Mouse (Mus musculus): ENCODE results near the gene Tmem269.
A peak's percentile ranks its signal among the peaks of the same experiment; 100 is the strongest.

The Tmem269 gene

GRCm38 (mm10) chr4:119218169-119218568, at the start of gene Tmem269:
Tmem269 (minus strand) TSS chr4:119218217.
- no peak for DNase-seq (ENCODE audit: low spot score in 2 of 2)

GRCm38 (mm10) chr4:119266606-119267005, 48.6 kb upstream of the Tmem269 start:
- no peak for DNase-seq (ENCODE audit: low spot score in 2 of 2)

- DNase-seq (ENCODE audit: low spot score in 2 of 2): no peak
Observed at GRCm38 (mm10) chr4:119263459-119263858, 45.4 kb upstream of the Tmem269 start.

DNA sequence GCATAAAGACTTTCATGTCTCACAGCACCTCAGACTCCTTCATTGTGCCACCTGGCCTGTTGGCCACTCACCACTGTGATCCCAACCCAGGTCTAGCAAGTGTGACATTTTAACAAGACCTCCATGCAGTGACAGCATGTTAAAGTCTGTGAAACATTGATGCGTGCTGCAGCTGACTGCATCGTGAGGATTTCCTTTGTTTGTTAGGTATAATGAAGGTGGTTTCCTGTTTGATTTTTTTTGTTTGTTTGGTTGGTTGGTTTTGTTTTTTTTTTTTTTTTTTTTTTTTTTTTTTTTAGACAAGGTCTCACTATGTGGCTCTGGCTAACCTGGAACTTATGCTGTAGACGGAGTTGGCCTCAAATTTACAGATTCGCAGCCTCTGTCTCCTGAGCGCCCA, 44.5 kb upstream of the Tmem269 start:
- no peak for DNase-seq (ENCODE audit: low spot score in 2 of 2)

GRCm38 (mm10) chr4:119261087-119261713, 43.2 kb upstream of the Tmem269 start:
- DNase-seq (ENCODE audit: low spot score in 2 of 2): no peak

DNA sequence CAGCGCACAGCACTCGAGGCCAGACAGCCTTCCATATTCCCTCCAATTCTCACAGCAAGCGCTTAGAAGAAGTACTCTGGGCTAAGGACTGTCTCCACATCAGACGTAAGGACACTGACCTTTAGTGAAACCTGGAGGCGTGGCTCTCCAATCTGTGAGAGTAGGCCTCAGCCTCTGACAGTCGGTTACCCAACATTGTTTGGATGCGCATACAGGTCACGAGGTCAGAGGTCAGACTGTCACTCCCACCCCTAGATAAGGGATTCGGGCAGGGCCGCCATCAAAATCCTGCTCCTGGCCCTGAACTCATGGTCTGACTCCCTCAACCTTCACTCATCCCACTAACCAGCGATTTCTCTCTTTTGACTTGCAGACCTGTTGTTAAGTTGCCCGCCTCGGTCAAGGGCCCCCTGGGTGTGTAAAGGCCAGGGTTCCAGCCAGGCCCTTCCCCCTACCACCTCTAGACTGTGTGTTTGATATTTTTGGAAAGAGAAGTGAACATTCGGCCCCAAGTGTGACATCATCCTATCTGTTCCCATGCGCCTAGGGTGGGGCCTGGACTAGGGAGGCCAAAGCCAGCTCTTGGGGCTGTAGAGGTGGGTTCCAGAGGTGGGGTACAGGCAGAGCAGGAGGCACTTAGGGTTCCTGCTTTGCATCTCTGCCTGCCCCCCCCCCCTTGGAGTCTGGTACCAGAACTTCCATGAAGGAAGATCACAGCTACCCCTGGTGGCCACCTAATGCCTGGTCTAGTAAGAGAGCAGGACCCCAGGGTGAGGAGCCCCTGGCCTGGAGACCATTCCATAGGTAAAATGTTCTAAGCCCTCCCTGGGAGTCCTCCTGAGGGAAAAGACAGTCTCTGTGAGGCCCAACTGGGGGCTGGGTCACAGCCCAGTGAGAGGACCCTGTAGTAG, 41.6 kb upstream of the Tmem269 start:
- DNase-seq (ENCODE audit: low spot score in 2 of 2): no peak

DNA sequence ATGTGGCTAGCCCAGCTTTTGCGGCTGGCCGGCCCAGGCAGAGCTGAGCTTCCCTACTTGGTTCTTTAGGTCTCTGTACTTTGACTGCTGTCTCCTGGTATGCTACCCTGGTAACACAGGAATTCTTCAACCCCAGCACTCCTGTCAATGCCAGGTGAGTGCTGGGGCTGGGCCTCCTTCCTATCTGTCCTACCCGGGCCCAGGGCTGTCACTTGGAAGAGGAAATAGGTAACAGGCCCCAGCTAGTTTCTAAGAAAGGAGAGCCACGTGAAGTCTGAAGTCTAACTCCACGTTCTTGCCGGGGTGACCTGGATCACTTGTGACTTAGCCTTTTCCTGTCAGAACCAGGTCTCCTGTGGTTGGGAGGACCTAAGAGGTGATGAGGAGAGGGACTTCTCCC, 39.1 kb upstream of the Tmem269 start:
- no peak for DNase-seq (ENCODE audit: low spot score in 2 of 2)

- no peak for DNase-seq (ENCODE audit: low spot score in 2 of 2)
Observed at GRCm38 (mm10) chr4:119255351-119255750, 37.3 kb upstream of the Tmem269 start, which contains the start of gene Cldn19. Cldn19 (plus strand) TSS chr4:119255414.

GRCm38 (mm10) chr4:119254012-119254618, 36.1 kb upstream of the Tmem269 start:
- DNase-seq (ENCODE audit: low spot score in 2 of 2): no peak

DNA sequence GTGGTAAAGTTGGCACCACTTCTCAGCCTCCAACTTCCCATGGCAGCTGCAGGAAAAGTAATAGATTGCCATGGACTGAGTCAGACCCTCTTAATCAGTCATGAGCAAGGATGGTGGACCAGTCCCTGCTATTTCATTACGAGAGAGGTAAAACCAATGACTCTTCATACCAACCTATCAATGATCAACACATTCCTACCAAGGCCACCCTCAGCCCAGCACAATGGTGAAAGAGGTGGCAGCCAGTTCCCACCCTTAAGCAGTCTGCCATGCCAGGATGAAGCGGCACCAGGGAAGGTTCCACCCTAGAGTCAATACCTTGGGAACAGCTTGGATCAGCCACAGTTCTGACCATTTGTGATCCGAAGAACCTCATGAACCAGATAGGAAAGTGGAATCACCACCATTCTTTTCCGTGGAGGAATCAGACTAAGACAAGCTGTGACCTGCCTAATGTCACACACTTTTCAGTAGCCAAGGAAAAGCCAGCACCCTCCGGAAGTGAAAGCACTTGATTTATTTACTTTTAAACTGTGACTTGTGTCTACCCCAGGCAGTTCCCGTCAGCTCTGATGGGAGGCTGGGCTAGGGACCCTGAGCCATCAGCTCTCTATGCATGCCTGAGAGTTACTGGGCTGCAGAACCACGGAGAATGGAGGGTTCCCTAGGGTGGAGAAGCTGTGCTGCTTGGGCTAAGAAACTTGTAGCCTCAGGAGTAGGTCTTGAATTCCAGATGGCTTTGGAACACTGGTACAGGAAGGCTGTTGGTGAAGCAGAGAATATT, 34.2 kb upstream of the Tmem269 start:
- DNase-seq (ENCODE audit: low spot score in 2 of 2): no peak

- no peak for DNase-seq (ENCODE audit: low spot score in 2 of 2)
Observed at GRCm38 (mm10) chr4:119248407-119248965, 30.5 kb upstream of the Tmem269 start.

- peak; percentile 60 to 79 for DNase-seq (ENCODE audit: low spot score in 2 of 2)
Observed at GRCm38 (mm10) chr4:119247462-119248235, 29.6 kb upstream of the Tmem269 start.

DNA sequence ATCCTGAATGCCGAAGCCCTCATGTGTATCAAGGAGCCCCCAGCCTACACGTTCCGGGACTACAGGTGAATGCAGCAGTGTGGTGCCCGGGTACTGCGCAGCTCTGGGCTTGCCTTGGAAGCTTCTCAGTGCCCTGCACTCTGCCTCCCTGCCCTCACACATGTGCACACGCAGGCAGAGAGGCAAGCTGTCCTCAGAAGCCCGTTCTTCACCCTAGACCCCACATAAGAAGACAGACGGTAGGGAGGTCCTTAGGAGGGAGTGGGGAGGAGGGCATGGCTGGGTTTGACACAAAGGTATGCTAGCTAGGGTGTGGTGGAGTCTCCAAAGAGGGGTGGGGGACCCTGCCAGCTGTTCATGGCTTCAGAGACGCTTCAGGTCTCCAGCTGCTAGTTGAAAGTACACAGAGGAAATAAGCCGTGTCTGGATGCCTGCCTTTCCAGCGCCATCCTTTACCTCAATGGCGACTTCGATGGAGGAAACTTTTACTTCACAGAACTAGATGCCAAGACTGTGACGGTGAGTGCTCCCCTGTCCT, 28.7 kb upstream of the Tmem269 start:
- DNase-seq (ENCODE audit: low spot score in 2 of 2): no peak

DNA sequence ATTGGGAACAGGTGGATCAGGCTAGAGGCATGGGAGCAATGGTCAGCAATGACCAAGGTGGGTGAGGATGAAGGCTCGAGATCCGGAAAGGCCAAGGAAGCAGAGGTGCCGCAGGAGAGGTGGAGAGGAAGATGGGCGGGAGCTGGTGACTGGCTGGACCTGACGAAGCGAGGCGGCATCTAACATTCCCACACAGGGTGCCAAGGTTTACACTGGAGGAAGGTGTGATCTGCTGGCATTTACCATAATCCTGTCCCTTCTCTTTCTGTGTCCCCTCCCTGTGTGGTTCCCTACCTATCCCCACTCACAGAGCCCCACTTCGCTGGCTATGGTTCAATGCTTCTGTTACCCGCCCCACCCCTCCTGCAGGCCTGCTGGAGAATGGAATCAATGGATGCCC, 27.9 kb upstream of the Tmem269 start:
- no peak for DNase-seq (ENCODE audit: low spot score in 2 of 2)

DNA sequence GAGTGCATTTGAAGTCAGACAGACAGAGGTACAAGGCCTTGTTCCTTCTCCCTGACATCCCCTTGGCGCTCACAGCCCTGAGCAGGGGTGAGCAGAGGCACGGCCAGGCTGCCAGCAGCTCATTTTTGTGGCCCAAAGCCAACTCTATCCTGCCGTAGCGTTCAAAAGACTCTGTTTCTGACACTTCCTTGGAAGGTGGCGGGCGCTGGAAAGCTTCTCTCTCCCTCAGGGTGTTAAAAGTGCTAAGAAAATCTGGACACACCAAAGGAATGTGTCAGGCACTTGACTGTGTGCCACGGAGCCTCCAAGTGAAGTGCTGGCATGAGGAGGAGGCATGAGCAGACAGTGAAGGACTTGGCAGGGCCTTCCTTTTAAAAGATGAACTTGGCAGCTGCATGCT, 27.5 kb upstream of the Tmem269 start:
- peak in 1 of 2 experiments; percentile 30 for DNase-seq (ENCODE audit: low spot score in 2 of 2)

- no peak for DNase-seq (ENCODE audit: low spot score in 2 of 2)
Observed at GRCm38 (mm10) chr4:119244468-119245240, 26.6 kb upstream of the Tmem269 start.

- no peak for DNase-seq (ENCODE audit: low spot score in 2 of 2)
Observed at GRCm38 (mm10) chr4:119242571-119242970, 24.6 kb upstream of the Tmem269 start.

DNA sequence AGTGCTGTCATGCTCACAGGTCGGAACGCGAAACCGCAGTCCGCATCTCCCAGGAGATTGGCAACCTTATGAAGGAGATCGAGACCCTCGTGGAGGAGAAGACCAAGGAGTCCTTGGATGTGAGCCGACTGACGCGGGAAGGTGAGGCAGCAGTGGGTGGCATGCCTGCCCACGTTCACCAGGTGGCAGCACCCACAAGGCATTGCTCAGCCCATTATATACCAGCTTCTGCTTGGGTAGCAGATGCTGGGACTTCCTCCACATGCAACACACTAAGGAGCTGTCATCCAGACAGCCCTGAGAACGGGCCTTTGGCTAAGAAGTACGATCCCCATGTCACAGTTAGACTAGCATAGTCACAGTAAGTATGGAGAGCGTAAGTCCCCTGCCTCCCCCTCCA, 23.6 kb upstream of the Tmem269 start:
- no peak for DNase-seq (ENCODE audit: low spot score in 2 of 2)

- DNase-seq (ENCODE audit: low spot score in 2 of 2): no peak
Observed at GRCm38 (mm10) chr4:119239181-119239682, 21.2 kb upstream of the Tmem269 start.
